Mouse (Mus musculus) T-helper 17 cell (primary cell): Measurements from ENCODE around the gene Efna5.

ENCODE experiments used
- in situ Hi-C, 2 experiments: fragments of 300-600 bp; cut with MboI, MseI; formaldehyde crosslinking; loops; 1 replicate in 1 of 2; 2 replicates in 1 of 2; pipeline ENCODE4 v1.15.1; 2025; ENCODE audit warnings: high pct_unique_total_duplicates in 2 of 2

Efna5 gene

DNA sequence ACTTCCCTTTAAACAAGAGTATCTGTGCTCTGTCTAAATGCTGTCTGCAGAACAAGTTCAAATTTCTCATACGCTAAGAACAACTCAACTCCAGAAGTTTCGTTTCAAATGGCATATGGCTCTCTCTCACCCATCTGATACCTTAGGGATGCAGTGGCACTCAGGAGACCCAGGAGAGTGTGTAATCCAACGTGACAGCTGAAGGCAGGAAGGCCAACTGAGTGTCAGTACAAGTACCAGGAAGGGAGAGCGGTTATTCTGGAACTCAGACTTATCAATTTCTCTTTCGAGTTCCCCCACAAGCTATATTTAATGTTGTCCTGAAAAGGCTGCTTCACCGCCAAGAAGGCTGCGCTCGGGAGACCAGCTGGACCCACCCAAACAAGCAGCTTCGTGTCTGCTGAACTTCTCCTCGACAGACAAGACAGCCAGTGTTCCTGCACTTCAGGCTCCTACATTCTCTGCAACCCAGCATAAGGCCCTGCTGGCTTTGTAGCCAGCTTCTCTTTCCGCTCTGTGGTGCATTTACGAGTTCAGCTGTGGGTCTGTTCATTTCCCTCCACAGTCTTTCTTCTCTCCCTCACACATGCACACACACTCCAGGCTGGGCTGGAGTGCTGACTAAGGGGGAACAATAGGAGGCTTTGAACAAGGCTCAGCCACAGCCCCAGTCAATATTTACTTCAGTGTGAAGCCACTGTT lies 18.7 kb downstream of the Efna5 start:
- in situ Hi-C loops: no loop called here

DNA sequence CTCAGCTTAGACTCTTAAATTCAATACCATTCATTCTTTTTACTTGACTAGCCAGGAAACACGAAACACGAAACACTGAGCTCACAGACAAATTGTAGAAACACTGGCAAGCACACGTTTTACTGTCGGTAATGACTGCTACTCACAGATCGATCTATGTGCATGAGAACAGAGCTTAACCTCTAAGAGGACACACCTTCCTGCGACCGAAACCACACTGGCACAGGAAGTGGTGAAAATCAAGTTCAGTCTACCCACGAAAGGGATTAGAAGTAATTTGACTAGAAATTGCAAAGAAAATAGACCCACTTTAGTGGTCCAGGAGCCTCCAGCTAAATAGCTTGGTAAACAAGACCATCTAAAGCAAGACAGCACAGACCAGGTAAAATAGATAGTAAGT lies 23.8 kb downstream of the Efna5 start:
- in situ Hi-C loops: no loop called here

DNA sequence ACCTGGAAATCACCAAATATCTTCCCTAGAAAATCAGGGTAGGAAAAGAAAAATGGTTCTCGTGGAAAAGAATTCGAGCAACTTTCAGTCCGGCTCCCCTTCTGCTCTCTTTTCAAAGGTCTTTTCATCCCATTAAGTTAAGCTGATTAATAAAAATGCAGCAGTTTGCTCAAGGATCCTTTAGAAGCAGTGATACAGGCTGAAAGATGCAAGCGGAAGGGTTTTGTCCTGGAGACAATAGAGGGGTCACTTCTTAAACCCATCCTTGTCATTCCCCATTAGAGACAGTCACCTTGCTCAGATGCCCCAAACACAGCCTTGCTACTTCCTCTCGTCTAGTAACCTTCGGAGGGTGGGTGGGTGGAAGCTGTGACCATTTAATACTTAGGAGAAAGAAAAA lies 27.4 kb downstream of the Efna5 start:
- in situ Hi-C loops: no loop called here

DNA sequence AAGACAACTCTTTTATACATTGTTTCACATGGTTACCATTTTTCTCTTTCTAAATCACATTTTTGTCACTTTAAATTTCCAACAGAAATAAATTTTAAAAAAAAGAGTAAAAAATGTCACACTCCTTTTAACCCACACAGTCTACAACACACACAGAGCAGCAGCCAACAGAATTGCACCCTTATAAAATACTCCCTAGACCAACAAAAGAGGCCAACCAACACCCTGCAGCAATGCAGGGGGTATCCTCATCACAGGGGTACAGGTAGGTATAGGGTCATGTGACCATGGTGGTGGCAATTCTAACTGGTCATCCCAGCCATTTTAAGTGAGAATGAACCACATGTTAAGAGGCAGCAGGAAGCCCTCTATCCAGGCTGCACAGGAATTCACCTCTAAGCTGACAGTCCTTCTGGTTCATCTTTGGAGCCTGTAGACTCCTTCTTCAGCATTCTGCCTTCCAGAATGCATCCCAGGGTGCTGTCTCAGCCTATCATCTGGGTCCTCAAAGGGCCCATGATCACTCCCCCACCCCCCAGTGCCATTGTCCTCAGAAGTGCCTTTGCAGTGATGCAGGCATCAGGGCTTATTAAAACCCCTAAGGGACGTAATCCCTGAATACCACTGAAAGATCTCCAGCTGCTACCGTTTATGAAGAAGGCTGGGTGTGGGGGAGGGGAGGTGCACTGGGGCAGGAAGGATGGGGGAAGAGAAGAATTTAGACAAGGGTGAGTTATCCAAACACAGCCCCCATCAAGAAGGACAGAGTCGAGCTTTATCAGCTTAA lies 28.1 kb downstream of the Efna5 start:
- in situ Hi-C loops: no loop called here

DNA sequence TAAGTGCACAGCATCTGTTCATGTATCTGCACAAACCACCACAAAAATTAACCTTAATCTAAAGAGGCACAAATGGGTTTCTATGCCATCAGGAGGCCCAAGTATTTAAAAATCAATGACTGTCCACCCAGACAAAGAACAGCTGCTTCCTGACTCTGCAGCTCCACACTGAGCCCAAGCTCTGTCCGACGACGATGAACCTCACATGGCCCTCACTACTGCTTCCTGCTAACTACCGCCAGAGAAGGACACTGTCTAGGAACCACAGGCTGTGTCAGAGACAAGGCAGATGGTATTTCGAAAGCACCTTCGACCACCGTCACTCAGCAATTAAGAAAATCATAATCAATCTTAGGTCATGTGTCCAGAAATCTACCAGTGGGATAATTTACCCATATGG lies 29.8 kb downstream of the Efna5 start:
- in situ Hi-C loops: no loop called here

DNA sequence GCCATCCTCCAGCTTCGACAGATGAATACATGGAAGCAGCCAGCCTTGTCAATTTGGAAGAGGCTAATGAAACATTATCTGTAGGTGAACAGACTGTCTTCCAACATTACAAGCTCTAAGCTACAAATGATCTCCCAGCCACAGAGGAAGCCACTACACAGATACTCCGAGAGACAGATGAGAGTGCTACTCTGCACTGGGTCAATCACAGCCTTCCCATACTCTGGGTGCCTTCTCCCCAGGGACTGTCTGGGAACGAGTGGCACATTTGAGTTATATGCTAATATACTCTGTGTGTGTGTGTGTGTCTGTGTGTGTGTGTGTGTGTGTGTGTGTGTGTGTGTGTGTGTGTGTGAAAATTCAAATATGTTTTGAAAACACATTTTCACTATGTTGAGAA lies 30.5 kb downstream of the Efna5 start:
- in situ Hi-C loops: no loop called here

DNA sequence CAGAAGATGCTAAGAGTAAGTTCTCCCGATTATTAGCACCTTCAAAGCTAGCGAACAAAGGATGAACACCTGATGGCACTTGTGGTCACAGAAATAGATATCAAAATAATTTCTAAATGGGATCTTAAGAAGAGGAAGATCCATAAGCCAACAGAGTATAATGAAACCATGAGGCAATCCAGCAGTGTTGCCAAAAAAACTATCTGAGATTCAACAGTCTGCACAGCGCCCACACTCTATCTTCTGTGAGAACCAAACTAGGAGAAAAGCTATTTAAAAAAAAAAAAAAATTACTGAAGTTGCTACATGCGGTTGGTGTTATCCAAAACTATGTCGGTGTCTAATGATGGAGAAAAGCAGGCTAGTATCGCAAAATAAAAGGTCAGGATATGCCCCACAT lies 31.4 kb downstream of the Efna5 start:
- in situ Hi-C loops: no loop called here

DNA sequence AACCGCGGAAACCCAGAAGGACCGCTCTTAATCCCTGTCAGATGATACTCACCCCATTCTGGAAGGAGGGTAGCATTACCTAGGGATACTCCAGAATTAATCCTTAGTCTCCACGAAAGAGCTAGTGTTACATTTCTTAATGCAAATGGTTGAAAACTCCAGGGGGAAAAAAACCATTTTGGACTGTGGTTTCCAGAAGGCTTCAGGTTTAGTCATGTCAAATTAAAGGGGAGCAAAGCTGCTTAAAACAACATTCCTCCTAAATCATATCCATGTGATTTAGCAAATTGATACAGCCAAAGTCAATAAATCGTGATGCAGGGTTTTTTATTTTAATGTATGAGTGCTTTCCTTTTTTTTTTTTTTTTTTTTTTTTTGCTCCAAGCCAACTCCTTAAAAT lies 35.5 kb downstream of the Efna5 start:
- in situ Hi-C loops: no loop called here

DNA sequence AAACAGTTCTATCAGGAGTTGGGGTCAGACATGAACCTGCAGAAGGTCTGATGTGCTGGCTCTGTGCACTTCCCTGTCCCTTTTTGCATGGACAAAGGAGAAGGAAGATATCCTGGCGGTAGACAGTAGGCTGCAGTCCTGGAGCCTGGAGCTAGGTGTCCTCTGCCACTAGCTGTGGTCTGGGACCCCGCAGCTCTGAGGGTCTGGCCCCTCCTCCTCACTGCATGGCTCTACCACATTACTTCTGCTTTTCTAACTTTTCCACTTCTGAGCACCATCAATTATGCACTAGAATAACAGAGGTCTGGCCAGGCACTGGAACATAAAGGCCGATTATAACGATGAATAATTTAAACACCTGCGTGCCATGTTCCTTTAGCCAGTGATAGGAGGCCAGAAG lies 36.8 kb downstream of the Efna5 start:
- in situ Hi-C loops: no loop called here

DNA sequence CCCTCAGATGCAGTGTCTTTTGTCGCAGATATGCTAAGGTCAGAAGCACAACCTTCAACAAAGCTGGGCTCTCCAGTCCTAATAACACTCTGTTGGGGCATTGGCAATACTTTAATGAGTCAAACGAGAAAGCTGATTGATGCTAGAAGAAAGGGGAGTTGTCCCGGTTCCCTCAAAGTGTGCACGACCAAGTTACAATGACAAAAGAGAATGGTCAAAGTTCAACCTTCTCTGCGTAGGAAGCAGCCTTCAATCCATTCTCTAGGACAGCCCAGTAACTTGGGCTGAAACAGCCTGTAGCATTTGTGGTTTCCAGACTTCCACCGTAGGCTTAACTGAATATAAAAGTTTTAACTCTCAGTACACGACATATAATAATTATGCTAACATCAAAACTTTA lies 43.8 kb downstream of the Efna5 start:
- in situ Hi-C loops: no loop called here

DNA sequence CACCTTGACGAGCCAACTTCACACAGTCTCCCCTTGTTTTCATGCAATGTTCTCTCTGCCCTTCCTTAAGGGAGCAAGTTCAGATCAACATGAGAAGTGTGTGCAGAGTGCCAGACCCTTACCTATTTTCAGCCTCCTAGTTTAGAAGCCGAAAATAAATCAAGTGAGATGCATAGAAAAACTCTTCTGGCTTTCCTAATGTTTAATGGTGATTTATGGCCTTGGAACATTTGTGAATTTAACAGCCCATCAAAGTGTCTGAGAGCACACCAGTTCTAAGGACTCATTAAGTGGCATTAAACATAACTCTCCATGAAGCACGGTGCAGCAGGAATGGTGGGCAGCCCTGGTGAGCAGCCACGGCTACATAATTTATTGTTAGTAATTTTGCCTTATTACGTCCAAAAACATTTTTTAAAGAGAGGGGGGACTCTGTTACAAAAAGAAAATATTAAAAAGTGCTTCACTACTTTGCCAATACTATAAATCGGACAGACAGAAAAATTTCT lies 44.5 kb downstream of the Efna5 start:
- in situ Hi-C loops: no loop called here

DNA sequence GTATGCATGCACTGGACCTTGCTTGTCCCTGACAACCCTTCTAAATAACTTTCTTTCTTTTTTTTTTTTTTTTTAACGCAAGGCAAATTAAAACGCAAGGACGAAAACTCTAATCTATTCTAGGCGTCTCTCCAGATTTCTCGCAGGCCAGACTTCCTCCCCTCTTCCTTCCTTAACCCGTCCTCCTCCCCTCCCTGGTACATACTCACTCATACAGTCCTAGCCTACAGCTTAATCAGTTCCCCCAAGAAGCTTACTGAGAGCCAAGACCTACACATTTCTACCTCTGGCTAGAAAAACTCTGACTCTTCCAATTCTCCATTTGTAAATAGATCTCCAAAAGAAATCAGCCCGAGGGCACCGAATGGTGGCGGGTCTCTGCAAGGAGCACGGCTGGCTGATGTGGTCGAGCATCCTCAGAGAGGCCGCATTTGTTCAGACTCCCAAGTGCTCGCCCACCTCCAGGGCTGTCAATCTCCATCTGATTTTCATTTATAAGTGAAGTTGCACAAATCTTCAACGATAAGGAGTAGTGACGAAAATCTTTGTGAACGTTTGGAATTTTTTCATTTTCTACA lies 48.5 kb downstream of the Efna5 start:
- in situ Hi-C loops: no loop called here

DNA sequence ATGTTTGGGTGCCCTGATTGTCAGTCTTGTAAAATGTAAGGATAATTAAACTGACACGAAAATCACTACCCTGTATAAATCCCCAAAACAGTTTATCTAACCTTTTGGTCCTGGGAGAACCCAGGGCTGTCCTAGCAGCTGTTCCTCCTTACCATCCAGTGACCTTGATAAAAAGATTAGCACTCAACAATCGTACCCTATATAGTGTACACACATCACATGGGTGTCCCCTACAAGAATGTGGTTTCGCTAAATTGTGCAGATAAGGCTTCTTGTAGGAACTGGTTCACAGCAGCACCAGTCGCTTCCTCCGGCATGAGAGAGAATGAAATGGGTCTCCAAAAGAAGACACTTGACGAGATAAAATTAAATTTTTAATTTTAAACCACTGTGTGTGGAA lies 53.6 kb downstream of the Efna5 start:
- in situ Hi-C loops: no loop called here

DNA sequence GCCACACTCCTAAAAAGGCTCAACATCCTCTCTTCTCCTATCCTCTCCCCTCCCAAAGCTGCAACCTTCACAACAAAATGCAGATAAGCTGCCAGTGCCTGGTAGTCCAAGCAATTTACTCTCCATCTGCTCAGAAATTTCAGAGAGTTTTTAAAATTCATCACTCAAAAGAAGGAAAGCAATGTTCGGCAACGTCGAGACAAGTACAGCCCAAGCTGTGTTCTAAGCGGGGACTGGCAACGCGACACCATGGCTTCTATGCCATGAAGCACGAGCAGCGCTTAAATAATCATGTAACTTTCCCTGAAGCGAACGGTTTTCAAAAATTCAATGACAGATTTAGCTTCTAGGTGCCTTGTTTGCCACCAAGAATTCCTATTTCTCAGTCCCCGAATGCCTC lies 59.9 kb downstream of the Efna5 start:
- in situ Hi-C loops: no loop called here

DNA sequence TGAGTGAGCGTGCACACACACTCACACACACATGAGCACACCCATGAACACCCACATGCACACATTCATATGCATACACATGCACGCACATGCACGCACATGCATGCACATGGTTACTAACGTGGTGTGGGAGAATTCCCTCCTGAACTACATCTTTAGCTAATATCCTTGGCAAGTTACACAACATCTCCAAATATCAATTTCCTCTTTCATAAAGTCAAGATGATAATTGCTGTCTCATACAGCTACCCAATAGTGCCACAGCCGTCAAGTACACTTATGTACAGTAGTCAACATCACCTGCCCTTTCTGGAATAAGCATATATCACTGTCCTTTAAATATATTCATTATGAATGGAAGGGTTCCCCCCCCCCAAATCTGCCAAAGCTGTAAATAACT lies 61.2 kb downstream of the Efna5 start:
- in situ Hi-C loops: no loop called here

DNA sequence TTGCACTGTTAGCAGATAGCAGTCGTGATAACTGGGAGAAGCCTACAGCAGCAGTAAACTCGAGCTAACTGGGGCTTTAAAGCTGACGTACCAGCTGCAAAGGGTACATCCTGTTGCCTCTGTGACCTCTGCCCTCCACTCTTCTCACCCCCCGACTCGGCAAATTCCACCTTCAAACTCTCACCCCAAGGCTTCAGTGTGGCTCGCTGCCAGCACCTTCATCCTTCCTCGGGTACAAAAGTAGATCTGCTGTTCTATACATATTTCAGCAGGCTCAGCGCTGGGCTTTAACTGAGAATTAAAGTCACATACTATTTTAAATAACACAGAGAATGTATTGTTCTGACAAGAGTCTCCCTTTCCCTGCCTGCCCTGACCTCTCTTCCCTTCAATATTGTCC lies 62.3 kb downstream of the Efna5 start:
- in situ Hi-C loops: no loop called here

DNA sequence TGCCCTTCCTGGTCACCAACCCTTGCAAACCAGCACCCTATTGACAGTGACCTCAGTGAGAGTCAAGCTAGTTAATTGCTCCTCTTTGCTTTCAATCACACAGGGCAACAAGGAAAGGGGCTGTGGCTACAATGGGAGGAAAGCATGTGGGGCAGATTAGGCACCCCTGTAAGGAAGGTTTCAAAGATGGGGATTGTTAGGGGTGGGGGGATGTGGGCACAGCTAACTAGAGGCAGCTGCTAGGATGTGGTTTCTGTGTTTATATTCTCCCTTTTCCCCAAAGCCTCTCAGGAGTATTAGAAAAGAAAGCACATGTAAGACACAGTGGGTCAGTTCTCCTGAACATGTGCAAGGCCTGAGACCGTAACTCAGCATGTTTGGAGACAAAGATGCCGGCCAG lies 62.8 kb downstream of the Efna5 start:
- in situ Hi-C loops: no loop called here

DNA sequence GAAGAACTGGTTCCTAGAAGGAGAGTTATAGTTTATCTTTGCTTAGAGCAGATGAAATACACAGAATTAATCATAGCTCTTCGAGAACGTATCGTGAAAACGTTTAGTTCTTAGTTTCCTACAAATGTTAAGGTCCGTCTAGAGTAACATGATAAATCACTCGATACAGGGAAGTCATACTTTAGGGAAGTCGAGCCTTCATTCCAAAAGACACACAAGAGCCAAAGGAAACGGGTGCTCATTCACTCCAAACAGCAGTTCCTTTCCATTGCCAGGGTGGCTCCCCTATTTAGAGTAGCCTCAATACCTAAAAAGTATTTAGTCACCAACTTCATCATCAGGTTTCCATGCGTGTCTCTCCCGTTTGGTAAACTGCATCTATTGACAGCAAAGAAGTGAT lies 64.2 kb downstream of the Efna5 start:
- in situ Hi-C loops: no loop called here

DNA sequence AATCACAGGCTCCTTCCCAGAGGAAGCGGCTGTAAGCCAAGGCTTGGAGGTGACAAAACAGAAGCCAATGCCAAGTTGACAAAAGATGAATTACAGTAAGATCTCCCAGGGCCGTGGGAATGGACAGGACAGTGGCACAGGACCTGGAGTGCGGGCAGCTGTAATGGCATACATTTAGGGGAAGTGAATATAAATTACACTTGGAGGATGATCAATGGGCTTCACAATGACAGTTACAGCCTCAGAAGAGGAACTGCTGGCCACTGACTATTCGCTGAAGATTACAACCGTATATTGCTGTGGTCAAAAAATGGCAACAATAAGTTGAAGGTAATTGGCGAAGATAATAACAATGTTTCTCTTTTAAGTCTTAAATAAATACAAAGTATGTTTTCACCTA lies 67.7 kb downstream of the Efna5 start:
- in situ Hi-C loops: no loop called here

DNA sequence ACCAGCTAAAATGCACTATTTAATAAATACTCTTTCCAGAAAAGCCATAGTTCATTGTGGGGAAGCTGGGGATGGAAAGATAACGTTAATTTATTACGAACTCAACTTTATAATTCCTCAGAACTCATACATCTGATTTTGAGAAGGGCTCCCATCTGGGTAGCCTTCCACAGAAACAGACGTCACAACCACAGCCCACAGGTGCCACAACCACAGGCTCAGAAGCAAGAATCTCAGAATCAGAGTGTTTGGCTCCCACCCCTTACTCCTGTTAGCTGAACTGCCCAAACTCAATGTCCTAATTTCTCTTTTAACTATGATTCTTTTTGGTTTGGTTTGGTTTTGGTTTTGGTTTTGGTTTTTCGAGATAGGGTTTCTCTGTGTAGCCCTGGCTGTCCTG lies 73.2 kb downstream of the Efna5 start:
- in situ Hi-C loops: loop anchor here in 1 of 2 experiments (5.0 kb wide), 1 partner anchor 74 kb away; the partner anchor contains the start of gene Efna5

DNA sequence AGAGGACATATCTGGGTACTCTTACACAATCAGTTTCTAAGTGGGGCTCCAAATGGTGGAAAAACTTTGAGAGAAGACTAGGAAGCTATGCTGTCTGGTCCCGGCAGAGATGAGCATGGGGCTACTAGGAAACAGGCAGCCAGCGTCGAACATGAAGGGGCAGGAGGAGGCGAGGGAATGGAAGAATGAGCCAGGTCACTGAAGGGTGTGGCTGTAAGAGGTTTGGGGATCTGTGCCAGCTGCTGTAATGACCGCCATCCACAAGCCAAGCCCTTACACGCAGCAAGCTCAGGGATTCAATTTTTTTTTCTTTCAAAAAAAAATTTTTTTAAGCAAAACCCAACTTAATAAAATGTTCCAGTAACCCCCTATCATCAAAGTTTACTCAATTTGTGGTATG lies 74.5 kb downstream of the Efna5 start:
- in situ Hi-C loops: loop anchor here in 1 of 2 experiments (5.0 kb wide), 1 partner anchor 76 kb away; the partner anchor contains the start of gene Efna5

DNA sequence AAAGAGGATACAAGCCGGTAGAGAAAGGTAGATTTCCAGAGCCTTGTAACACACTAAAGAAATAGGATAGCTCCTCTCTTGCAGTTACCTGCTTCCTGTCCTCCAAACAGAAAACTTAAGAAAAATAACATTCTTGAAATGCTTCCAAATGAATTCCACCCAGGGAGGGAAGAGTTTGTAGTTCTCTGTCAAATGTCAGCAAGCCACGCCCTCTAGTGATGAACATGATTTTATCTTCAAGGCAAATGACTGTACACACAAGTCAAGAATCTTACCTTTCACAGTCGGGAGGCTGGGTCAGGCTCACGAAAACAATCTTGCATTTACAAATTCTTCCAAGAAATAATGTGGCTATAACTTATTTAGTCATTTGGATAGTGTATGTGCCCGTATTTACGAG lies 78.4 kb downstream of the Efna5 start:
- in situ Hi-C loops: no loop called here

DNA sequence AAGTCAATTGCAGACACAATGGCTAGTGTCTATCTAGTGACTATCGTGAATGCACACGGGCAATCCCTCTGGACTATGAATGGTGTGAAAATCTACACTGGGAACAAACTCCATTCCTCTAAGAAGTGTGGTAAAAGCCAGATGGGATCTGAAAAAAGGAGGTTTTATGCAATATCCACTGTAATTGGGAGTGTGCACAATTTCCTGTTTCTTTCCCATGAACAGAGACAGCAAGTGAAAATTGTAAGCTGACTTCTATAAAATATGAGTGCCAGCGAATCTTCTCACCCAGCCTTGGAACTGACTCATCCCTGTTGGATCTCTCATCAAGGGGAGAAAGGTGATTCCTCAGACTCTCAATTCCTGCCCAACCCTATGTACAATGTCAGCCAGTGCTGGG lies 83.8 kb downstream of the Efna5 start:
- in situ Hi-C loops: no loop called here
